ENCODE assay signal across 22 mouse cellular contexts in the genomic region with DNA sequence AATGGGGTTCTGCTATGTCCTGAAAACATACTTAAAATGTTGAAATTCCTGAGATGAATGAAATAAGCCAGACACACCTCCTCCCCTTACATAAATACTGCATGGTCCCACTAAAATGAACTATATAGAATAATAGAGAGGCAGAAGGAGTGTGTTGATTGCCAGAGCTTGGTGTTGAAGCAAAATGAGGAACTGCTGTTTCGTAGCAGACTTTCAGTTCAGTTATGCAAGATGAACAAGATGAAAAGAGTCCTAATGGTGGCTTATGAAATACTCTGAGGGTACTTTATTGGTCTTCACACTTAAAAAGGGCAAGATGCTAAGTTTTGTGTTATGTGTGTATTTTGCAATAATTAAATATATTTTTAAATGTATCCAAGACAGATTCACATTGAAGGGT. TPM values are rescaled to one million over a fixed set of nuclear protein-coding genes. Genes with fewer than 3 reads are reported as not detected.
DNase-seq lines count a peak whose midpoint lies in the region; ATAC-seq and TF ChIP-seq lines count a peak whose summit lies in the region.
"Had no signal": no experiment of that assay in that cellular context is flagged by ENCODE, and none has a peak within 500 bp of the region (broad histone marks: within the 10 kb centered on the region; RNA-seq: fewer than 3 reads in every experiment).

No protein-coding gene starts in this region.

- no peaks in the 10 kb centered on the region for H3K36me3 ChIP-seq in liver, adult 2 months (ENCODE audit: control insufficient read depth, insufficient read depth, low read length)
- H3K36me3 ChIP-seq: forebrain, embryonic 12.5 days; G1E; heart, embryonic 15.5 days; hindbrain, embryonic 15.5 days; limb, embryonic 15.5 days; midbrain, embryonic 12.5 days had no signal

- H3K79me2 ChIP-seq in liver, adult 2 months (ENCODE audit: control insufficient read depth, insufficient read depth, low read length) = no peaks in the 10 kb centered on the region

- peaks cover 26% of the 10 kb centered on the region for H3K4me1 ChIP-seq in liver, adult 2 months (ENCODE audit: control insufficient read depth, insufficient read depth, low read length)
- H3K4me1 ChIP-seq: forebrain, embryonic 12.5 days; hindbrain, embryonic 15.5 days; midbrain, embryonic 12.5 days had no signal

- peak; percentile 71 for ATAC-seq in granulocyte monocyte progenitor cell, adult 5-6 weeks (replicated peaks; ENCODE audit: poor library complexity, severe bottlenecking)
- peak; percentile 34; the same call in 1 of the 2 replicates for ATAC-seq in neutrophil, adult 5-6 weeks (ENCODE audit: extremely low read depth, insufficient number of reproducible peaks, low FRiP score, poor library complexity, severe bottlenecking)

- peak; percentile 17 for DNase-seq in liver, adult 2 months (ENCODE audit: extremely low read depth, low read depth, low spot score)
- no peak for DNase-seq in liver
- DNase-seq in A20 (ENCODE audit: low read depth, low spot score) = peak; percentile 73
- DNase-seq in thymus, postnatal 0 days (ENCODE audit: low spot score) = no peak
- DNase-seq in thymus, postnatal 36 days = no peak
- DNase-seq: adrenal gland, adult 8-10 months; cerebellum, adult 9-11 months; heart, postnatal 4 days; left cerebral cortex, postnatal 4 days; lung, adult 18-20 months; lung, postnatal 4 days; thymus, postnatal 14 days had no signal

- no peaks in the 10 kb centered on the region for H3K27me3 ChIP-seq in liver, adult 2 months (ENCODE audit: control insufficient read depth, insufficient read depth, low read length)
- H3K27me3 ChIP-seq: heart, embryonic 15.5 days; limb, embryonic 15.5 days had no signal

- no peak for TF ChIP-seq POLR2A in liver, adult 2 months (IDR thresholded peaks at IDR 0.05; ENCODE audit: extremely low read depth, insufficient read depth, low read length)

- no peak overlapping the region for H3K9ac ChIP-seq in liver, adult 2 months (ENCODE audit: low read depth, low read length)
- H3K9ac ChIP-seq: forebrain, embryonic 12.5 days; heart, embryonic 15.5 days; hindbrain, embryonic 15.5 days; limb, embryonic 15.5 days; midbrain, embryonic 12.5 days had no signal

- TF ChIP-seq CTCF in liver, adult 2 months (IDR thresholded peaks at IDR 0.05; ENCODE audit: low read depth, low read length) = no peak

- H3K27ac ChIP-seq in liver, adult 2 months (replicated peaks; ENCODE audit: insufficient read depth, low read depth, low read length) = no peak overlapping the region
- H3K27ac ChIP-seq: forebrain, embryonic 12.5 days; heart, embryonic 15.5 days; hindbrain, embryonic 15.5 days; kidney, postnatal 0 days; left cerebral cortex, adult 2 months; limb, embryonic 15.5 days; midbrain, embryonic 12.5 days had no signal

- 79% methylated on average over 1 of the region's 1 CpGs for WGBS in liver, adult 2 months

- H3K4me3 ChIP-seq in liver, adult 2 months (ENCODE audit: insufficient read depth, low read depth, low read length) = no peak overlapping the region
- H3K4me3 ChIP-seq: forebrain, embryonic 12.5 days; heart, embryonic 15.5 days; hindbrain, embryonic 15.5 days; left cerebral cortex, adult 2 months; limb, embryonic 15.5 days; midbrain, embryonic 12.5 days had no signal

RNA-seq across cellular contexts. Expression of gene Rpn1, which starts 15.5 kb away (rescaled TPM):
- 124 and 153 TPM in 2 replicates for total RNA-seq in liver, adult 2 months (2014; rRNA removed)
- polyA plus RNA-seq in liver, adult 2 months (2012; rRNA removed) = 121 and 149 TPM in 2 replicates
- 254 and 266 TPM in 2 replicates for total RNA-seq in granulocyte monocyte progenitor cell, adult 5-6 weeks (2014; fragmentation: Nextera tagmentation)
- 386 and 482 TPM in 2 replicates for total RNA-seq in granulocyte monocyte progenitor cell, adult 5-6 weeks (2017)
- 56.1 and 60.4 TPM in 2 replicates for total RNA-seq in neutrophil, adult 5-6 weeks (2017)
- polyA plus RNA-seq in thymus, postnatal 0 days (2015; fragmentation: Nextera tagmentation; extraction: Ambion mirVana) = 177 and 200 TPM in 2 replicates

RNA-seq across cellular contexts. Expression of gene Rab7, which starts 23.7 kb away (rescaled TPM):
- total RNA-seq in liver, adult 2 months (2014; rRNA removed) = 69.7 and 80.9 TPM in 2 replicates
- 134 and 145 TPM in 2 replicates for polyA plus RNA-seq in liver, adult 2 months (2012; rRNA removed)
- total RNA-seq in granulocyte monocyte progenitor cell, adult 5-6 weeks (2014; fragmentation: Nextera tagmentation) = 239 and 246 TPM in 2 replicates
- total RNA-seq in granulocyte monocyte progenitor cell, adult 5-6 weeks (2017) = 89.1 and 102 TPM in 2 replicates
- total RNA-seq in neutrophil, adult 5-6 weeks (2017) = 148 and 159 TPM in 2 replicates
- polyA plus RNA-seq in thymus, postnatal 0 days (2015; fragmentation: Nextera tagmentation; extraction: Ambion mirVana) = 194 and 223 TPM in 2 replicates

Comparison
In these comparisons a context has a peak if more than half of its experiments do, and no peak if none do; other contexts are left out.
1. DNase-seq: peak in liver, adult 2 months (single experiment) and A20 (single experiment); none in liver (single experiment), thymus, postnatal 0 days (single experiment) and thymus, postnatal 36 days (0 of 2).